Mouse (Mus musculus) adrenal gland (tissue): Measurements from ENCODE around the gene Zfp933.

Experiments
- intact Hi-C: fragments of 180-260 bp; cut with DNase I; formaldehyde crosslinking; loops from one replicate; pipeline ENCODE4 v1.15.1; 2025
- long read RNA-seq, 2 experiments: library from polyadenylated mRNA; unstranded; transcript quantifications; one replicate each; pipeline ENCODE4 v2.0.0; 2020; ENCODE audit warnings: borderline replicate concordance in 1 of 2; ENCODE audit not compliant: insufficient replicate concordance in 1 of 2

The Zfp933 gene
- long read RNA-seq, experiment 1, full-length matches to known transcripts, result 1 of 6 reads
- long read RNA-seq, experiment 1, partial matches to known transcripts, result 0 of 6 reads
- long read RNA-seq, experiment 1, other reads (novel, unspliced or antisense), result 5 of 6 reads
- long read RNA-seq, experiment 2, full-length matches to known transcripts, result 5 of 13 reads
- long read RNA-seq, experiment 2, partial matches to known transcripts, result 0 of 13 reads
- long read RNA-seq, experiment 2, other reads (novel, unspliced or antisense), result 8 of 13 reads

DNA sequence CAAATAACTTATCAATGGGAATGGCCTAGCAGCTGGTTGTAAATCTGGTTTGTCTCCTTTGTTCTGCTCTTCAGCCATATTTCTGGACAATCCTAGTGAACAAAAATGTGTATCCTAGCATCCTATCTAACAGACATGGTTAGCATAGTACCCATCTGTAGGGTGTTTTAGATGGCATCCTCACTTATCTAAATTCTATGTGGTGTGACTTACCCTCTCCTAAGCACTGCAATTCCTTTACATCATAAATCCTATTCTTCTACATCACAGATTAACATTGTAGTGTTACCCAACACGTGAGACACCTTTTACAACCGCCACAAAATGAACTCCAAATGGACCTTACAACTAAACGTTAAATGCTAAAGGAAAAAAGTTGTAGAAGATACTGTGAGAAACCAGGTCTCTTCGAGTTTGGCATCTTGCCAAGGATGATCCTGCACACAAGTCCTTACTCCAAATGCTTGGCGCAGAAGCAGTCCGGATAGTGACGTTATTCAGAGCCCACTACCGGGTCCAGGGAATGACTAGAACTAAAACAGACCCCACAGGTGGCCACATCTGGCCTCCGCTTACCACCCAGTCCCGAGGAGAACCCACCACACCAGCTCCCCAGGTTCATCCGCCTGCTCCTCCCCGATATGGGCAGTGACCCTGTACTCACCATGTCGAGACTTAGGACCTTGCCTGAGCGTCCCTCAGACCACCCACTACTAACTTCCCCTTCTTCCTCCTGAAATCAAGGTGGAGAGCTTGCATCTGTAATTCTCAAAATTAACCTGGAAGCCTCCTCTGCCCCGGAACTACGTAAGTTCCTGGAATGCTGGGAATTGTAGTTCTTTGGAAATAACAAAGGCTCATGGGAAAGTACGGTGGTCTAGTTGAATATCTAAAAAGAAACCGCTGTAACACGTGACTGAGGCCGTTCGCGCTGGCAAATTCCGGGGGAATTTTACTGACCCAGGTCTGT is at the start of gene Zfp933:
Gene Zfp933, minus strand, starts transcription at position 753 of the 970 bp plus-strand sequence.
- intact Hi-C loops, result no loop called here

DNA sequence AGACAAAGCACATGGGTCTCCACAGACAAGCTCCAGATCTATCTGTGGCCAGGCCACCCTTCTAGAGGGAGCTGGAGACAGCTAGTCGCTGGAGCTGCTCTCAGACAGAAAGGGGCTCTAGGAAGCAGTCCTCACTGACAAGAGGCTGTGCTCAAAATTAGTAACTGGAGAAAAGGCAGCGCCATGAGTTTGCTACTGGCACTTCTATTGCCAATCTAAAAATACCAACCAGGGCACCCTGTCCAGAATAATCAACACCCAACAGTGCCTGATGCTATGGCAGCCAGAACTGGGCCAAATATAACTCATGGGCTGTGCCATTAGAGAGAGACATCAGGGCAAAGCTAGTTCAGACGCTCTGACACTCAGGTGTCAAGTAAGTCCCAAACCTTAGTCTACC is 49.2 kb upstream of the Zfp933 start:
- intact Hi-C loops, result no loop called here

DNA sequence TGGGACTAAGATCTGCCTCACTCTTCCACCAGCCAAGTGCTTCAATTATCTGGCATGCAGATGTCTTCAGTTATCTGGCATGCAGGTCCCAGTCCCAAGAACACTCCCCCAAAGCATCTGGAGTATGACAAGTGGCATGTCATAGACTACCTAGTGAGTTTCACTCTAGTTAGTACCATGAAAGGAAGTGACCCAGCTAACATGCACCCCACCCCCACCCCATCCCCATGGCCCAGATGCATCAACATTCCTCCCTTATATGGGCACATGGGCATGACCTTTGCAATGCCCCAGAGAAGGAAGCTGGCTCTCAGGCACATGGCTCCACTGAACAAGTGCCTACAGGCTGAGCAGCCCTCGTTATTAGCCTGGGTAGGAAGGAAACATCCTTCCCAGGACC is 48.2 kb upstream of the Zfp933 start:
- intact Hi-C loops, result no loop called here

DNA sequence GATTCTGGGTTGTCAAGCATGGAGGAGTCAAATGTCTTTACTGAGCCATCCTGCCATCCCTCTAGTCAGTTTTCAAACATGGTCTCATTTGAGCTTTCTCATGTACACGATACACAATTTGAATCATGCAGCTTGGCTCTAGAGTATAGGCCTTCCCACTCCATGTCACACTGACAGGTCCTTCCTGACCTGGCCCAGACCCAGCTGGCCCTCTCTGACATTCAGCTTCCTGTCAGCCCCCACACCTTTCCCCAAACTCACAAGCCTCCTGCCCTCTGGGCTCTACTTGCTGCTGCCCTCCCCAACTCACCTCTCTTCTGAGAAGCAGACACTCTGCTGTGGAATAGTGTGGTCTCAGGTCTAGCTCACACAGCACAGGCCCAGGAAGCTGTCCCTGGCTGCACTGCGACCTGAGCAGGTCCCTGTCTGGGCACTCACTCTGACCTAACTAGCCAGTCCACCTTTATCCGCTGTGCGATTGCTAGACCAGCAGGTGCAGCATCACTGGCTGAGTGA is 47.7 kb upstream of the Zfp933 start:
- intact Hi-C loops, result no loop called here

DNA sequence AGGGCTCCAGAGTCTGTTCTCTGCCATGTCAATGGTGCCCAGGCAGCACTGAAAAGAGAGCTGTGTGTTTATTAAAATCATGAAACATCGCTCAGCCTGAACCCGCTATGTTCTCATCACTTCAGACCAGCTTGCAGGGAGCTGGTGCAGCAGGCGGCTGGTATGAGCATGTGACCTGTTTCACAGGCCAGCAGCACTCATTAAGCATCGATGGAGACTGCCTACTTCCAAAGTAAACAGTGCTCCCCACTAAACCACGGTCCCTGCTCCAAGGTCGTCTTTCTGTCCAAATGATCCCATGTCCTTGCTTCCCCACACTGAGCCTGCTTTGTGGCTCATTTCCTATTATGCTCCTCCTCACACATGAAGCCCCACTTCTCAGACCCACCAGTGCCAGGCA is 42.2 kb upstream of the Zfp933 start:
- intact Hi-C loops, result no loop called here

DNA sequence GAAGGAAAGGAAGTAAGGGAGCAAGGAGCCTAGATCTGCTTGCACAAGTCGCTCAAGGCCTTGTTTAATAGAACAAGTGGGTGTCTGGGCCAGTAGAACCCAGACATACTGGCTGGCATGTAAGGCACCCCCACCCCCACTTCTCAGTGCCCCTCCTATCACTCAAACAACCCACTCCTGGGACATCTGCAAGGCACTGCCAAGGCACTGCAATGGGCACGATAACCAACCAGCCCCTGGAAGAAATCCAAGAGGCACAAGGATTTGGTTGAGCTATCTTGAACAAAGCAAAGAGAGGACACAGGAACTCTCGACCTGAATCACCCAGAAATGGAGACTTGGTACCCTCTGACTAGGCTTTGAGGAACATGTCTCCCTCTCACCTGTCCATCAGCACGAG is 40.1 kb upstream of the Zfp933 start:
- intact Hi-C loops, result no loop called here

DNA sequence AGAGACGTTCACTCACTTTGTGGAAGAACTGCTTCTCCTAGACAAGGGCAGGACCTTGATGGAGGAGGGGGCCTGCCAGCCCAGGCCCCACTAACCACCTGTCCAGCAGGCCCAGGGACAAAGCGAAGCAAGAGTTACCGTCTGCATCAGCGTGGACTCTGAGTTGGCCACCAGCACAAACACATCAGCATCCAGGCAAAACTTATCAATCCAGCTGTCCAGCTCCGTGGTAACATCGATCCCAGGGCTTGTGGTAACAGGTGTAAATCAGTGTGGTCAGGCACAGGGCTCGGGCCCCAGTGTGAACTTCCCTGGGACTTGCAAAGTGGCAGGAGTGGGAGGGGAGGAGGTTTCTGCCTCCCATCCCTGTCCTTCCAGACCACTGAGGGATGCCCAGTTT is 39.1 kb upstream of the Zfp933 start:
- intact Hi-C loops, result no loop called here

DNA sequence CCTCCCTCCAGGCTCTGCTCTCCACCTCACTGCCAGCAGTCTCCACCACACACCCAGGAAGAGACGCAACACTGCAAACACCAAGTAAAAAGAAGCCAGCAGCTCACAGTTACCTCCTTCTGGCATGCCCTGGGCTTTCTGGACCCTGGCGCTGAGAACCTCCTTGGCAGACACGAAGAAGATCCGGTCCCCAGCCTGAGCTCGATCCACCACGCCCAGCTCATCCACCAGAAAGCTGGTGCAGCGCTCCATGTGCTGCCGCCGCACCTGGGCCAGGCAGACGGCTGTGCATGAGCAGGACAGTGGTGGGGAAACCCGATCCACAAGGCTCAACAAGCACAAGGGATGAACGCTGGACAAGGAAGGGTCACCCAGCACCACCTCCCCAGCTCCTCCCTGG is 38.0 kb upstream of the Zfp933 start:
- intact Hi-C loops, result no loop called here

DNA sequence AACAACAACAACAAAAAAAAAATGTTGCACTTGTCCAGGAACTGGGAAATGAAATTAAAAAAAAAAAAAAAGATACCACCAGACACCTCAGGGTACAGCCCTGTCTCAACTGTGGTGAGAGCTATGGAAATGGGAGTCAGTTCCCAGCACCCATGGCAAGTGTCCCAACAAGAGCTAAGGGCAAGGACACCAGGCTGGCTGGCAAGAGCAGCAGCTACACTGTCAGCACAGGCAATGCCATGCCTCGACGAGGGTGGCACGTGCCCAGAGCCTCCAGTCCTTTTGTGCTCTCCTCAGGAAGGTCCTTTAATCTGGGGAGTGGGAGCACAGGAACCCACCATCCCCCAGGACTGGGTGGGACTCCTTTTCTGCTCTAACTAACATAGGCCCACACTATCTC is 36.0 kb upstream of the Zfp933 start:
- intact Hi-C loops, result no loop called here

DNA sequence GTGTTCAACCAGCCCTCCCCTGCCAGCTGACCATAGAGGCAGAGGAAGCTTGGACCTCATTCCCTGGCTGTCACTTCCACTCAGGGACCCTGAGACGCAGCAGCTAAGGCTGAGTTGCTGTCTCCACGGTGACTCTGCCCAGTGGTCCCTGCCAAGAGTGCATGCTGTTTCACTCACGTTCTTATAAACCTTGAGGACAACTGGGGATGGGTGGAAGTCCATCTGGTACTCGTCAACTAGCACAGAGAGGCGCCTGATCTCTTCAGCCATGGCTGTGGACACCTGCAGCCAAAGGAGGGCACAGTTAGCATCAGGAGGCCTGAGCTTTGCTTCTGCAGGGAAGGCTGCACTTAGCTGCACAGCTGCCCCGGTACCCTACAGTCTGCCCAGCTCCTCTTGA is 34.9 kb upstream of the Zfp933 start:
- intact Hi-C loops, result no loop called here

DNA sequence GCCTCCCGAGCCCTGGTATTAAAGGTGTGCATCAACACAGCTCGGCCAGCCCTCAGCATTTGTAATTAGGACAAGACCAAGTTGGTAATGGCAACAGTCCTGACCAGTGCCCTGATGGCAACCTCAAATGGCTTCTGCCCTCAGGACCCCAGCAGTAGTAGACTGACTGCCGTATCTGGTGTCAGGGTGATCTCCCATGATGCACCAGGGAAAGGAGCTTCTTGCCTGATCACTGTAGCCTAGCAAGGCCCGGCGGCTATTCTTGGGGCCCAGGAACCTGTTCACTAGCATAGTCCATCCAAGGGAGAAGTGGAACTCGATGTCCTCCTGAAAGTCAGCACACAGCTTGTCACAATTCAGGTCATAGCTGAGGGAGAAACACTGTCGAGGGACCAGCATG is 33.6 kb upstream of the Zfp933 start:
- intact Hi-C loops, result no loop called here

DNA sequence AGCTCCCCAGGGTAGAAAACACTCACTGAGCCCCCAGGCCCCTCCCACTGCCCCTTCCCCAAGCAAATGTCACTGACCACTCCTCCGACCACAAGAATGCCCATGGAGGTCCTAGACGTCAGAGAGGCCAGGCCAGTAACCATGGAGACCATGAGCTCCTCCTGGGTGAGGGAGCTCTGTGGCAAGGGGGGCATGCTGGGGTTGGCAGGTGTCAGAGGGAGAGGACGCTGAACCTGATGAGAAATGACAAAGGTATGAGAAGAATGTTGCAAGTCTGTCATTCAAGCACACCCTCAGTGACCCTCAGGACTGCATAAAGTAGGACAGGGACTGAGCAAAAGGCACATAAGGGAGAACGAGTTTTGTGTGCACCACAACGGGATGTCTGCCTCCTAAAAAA is 31.7 kb upstream of the Zfp933 start:
- intact Hi-C loops, result no loop called here

DNA sequence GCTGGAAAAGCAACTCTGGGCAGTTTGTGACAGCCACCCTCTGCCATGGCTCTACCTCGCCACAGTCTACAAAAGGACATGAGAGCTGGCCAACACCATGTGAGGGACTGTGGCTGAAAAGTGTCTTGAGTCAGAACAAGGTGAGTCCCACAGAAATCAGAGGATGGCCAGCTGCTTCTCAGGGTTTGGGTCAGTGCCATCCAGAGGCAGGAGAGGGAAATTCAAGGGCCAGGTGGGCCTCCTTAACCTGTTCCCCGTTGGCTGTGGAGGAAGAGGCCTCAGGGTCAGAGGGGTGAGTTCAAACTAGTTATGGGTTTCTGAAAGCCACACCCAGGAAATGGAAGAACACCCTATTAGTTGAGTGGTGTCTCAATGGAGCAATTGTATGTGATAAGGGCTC is 31.3 kb upstream of the Zfp933 start:
- intact Hi-C loops, result no loop called here

DNA sequence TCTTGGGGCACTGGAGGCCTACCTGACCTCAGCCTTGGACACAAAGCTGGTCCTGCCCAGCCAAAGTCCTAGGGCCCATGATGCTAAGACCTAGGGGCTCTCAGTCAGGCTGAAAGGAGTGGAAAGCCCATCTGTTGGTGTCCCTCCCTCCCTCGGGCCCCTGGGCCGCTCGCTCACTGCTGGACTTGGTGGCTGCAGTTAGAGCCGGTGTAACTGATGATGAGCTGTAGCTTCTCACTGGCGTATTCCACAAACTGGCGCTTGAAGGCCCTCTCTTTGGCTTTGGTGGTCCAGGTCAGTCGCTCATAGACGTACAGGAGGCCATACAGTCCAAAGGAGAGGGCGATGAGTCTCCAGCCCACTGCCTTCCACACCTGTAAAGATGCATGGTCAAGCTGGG is 30.4 kb upstream of the Zfp933 start:
- intact Hi-C loops, result no loop called here

DNA sequence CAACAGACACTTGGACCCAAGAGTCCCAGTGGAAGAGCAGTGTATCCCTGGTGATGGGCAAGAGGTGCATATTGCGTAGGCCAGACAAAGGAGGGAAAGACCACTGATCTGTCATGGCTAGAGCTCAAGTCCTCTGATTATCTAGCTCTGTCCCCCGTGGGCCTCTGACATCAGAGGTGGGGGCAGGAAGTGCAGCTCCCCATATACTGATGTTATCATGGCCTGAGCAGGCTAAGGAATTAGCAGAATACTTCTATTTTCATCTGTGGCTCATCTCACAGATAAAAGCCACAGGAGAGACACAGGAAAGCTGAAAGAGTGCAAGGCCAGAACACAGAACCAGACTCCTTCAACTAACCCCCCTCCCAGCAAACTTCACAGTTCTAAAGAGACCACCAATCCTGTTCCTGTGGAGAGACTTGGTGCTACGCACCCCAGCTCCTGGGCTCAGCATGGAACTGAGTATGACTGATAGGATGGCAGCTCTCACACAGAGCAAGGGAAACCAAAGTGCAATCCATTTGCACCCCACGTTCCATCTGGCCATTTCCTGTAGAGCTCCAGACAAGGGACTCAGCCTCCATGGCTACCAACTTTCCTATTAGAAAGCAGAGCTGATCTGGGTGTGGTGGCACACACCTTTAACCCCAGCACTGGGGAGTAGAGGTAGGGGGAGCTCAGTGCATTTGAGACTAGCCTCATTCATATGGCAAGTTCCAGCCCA is 27.8 kb upstream of the Zfp933 start:
- intact Hi-C loops, result no loop called here

DNA sequence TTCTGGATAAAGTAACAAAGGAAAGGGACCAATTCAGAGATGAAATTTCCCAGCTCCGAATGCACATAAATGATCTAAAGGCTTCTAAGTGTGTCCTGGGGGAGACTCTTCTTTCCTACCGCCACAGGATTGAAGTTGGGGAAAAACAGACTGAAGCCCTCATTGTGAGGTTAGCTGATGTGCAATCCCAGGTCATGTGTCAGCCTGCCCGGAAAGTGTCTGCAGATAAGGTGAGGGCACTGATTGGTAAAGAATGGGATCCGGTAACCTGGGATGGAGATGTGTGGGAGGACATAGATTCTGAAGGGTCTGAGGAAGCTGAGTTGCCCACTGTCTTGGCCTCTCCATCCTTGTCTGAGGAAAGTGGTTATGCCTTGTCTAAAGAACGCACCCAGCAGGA is 21.1 kb upstream of the Zfp933 start:
- intact Hi-C loops, result loop anchor here (5.0 kb wide), 1 partner anchor 52 kb away; no protein-coding TSS in a partner anchor

DNA sequence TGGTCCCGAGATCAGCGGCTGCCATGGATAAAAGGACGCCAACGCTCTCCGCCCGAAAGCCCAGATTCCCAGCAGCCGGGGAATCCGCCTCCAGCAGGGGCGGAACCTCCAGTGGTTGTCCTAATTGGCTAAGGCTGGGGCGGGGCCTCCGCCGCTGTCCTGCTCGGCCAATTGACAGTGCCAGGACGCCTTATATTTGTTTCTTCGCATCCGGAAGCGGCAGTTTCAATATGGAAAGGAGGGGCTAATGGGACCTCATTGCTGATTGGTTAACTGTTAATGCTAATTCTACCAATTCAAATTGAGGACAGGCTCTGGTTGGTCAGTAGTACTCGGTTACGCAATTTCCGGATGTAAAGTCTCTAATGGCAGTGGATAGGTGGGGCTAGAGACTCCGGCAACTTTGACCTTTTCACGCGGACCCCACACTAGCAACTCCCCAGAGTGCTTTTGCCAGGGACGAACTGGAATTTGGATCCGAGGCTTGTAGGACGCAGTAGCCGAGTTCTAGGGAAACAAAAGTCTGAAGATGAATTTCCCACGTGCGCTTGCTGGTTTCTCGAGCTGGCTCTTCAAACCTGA is 20.4 kb upstream of the Zfp933 start, which contains the start of the genes Miip and Fv1:
Gene Miip, minus strand, starts transcription at position 367 of the 582 bp plus-strand sequence.
Gene Fv1, plus strand, starts transcription at position 530 of the 582 bp plus-strand sequence.
- intact Hi-C loops, result loop anchor here (5.0 kb wide), 1 partner anchor 51 kb away; no protein-coding TSS in a partner anchor

DNA sequence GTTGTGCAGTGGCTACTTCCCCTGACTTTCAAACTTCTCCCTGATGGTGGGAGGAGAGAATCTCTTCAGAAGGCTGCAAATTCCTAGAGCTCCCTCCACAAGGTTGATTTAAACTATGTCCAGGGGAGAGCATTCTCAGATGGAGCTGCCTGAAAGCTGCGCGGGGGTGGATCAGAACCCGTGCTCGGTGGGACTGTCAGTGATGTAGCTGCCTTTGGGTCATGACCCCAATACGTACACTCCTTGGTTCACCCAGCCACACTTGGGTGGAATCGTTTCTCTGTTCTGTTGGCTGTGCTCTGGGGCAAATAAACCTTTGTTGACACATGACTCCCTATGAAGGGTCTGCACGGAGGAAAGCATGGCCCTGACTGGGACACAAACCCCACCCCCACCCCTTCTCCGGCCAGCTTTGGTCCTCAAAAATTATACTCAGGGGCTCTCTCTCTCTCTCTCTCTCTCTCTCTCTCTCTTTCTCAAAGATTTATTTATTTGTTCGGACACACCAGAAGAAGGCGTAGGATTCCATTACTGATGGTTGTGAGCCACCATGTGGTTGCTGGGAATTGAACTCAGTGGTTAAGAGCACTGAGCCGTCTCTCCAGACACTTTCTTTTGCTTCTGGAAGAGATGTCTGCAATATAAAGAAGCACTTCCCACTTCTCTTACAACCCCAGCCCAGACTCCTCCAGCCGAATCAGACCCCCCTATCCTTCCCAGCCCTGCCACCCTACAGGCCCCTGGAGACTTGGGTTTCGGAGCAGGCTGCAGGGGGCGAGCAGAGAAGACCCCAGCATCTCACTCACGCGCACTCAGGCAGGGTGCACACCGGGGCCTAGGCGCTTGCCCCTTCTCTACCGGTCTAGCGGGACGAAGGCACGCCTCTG is 19.6 kb upstream of the Zfp933 start:
- intact Hi-C loops, result loop anchor here (5.0 kb wide), 1 partner anchor 51 kb away; no protein-coding TSS in a partner anchor

DNA sequence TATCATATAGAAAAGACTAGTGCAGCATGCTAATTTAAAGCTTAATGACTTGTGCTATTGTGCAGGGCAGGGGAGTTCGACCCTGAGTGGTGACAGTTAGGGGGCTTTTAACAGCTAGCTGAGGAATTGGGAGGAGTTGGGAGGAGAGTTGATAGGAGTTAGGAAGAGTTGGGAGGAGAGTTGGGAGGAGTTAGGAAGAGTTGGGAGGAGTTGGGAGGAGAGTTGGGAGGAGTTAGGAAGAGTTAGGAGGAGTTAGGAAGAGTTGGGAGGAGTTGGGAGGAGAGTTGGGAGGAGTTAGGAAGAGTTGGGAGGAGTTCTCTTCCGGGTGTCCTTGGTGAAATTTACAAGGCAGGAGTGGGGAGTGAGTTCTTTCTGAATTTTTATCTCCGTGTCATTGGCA is 18.6 kb upstream of the Zfp933 start:
- intact Hi-C loops, result loop anchor here (5.0 kb wide), 1 partner anchor 49 kb away; no protein-coding TSS in a partner anchor

DNA sequence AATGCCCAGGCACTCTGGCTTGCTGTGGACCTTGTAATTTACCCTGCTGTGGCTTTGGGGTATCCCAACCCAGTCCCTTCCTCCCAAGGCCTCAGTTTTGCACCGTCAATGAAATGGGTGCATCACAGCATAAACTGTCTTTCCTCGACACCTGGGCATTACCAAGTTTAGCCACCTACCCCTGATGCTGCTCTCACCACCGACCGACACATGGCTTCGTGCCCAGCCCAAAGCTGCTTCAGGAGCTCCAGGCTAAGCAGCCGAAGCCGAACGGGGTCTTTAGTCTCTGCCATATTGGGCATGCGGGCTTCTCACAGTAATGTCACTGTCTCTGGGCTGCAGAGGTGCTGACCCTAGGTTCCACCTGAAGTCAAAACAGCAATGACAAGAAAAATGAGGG is 17.9 kb upstream of the Zfp933 start:
- intact Hi-C loops, result loop anchor here (5.0 kb wide), 1 partner anchor 49 kb away; no protein-coding TSS in a partner anchor
